Mouse (Mus musculus): ENCODE data around the gene Fam131b.

DNA sequence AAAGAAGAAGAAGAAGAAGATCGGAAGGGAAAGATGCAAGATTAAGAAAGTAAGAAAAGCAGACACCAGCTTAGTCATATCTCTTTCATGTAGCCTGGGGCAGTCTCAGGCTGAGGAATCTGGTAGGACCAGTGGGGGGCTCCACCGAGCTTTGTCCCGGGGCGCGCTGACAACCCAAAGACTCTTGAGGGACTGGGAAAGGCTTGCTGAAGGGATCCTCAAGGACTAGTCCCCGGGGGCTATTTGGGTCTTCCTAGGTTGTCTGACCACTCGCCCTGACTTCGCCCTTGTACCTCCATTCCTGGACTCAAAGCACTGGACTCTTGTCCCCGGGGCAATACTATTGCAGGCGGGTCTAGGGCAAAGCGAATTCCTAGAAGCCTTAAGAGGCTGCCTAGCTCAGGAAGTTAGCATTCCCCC, 24.6 kb upstream of the Fam131b start:
- TF ChIP-seq USF1 (IDR thresholded peaks at IDR 0.05; ENCODE audit: low read depth): no peak
- no peak for TF ChIP-seq MAX (IDR thresholded peaks at IDR 0.05)
- TF ChIP-seq CTCF (IDR thresholded peaks at IDR 0.05; ENCODE audit: control insufficient read depth, insufficient read depth, insufficient read length): peak; percentile 26
- no peak for TF ChIP-seq MYOD1 (IDR thresholded peaks at IDR 0.05; ENCODE audit: control insufficient read depth, insufficient read length, low read depth)
- TF ChIP-seq CEBPB (IDR thresholded peaks at IDR 0.05; ENCODE audit: low read depth): no peak
- no peak for TF ChIP-seq MYOG (IDR thresholded peaks at IDR 0.05; ENCODE audit: control insufficient read depth, extremely low read depth, insufficient read length)
